Mouse (Mus musculus): ENCODE results near the gene 1700001L19Rik.

The 1700001L19Rik gene

GRCm38 (mm10) chr13:68607652-68608405, 10.6 kb downstream of the 1700001L19Rik start:
- no peak for DNase-seq

- DNase-seq = peak; percentile 43
These were observed 25.6 kb downstream of the 1700001L19Rik start for GRCm38 (mm10) chr13:68622792-68623191.

- no peak for DNase-seq
These were observed 29.8 kb downstream of the 1700001L19Rik start for GRCm38 (mm10) chr13:68627041-68627440.

- DNase-seq = no peak
These were observed 45.6 kb downstream of the 1700001L19Rik start for GRCm38 (mm10) chr13:68642786-68643185.

Measured in layer of hippocampus, adult 9-11 months (tissue).